ENCODE assay signal across 8 mouse cellular contexts in genomic region chr4:136601476-136601875, GRCm38 (mm10). TPM values are rescaled to one million over a fixed set of nuclear protein-coding genes. Genes with fewer than 3 reads are reported as not detected.
DNase-seq lines count a peak whose midpoint lies in the region; ATAC-seq and TF ChIP-seq lines count a peak whose summit lies in the region.

No protein-coding gene starts in this region.

- TF ChIP-seq CTCF in stomach, postnatal 0 days (IDR thresholded peaks at IDR 0.05; ENCODE audit: low read depth), result no peak

- no peaks in the 10 kb centered on the region for H3K27me3 ChIP-seq in embryonic facial prominence, embryonic 12.5 days
- H3K27me3 ChIP-seq in heart, embryonic 12.5 days (replicated peaks), result no peaks in the 10 kb centered on the region
- no peaks in the 10 kb centered on the region for H3K27me3 ChIP-seq in kidney, embryonic 15.5 days
- no peaks in the 10 kb centered on the region for H3K27me3 ChIP-seq in liver, embryonic 12.5 days (replicated peaks)
- no peaks in the 10 kb centered on the region for H3K27me3 ChIP-seq in stomach, postnatal 0 days (ENCODE audit: control insufficient read depth, insufficient read depth, low read length)

- WGBS in embryonic facial prominence, embryonic 12.5 days, result 2% methylated on average over 13 of the region's 13 CpGs
- WGBS in heart, embryonic 12.5 days, result 1% methylated on average over 13 of the region's 13 CpGs
- under 1% methylated on average over 13 of the region's 13 CpGs for WGBS in kidney, embryonic 15.5 days
- WGBS in liver, embryonic 12.5 days (ENCODE audit: insufficient replicate concordance), result 2% methylated on average over 13 of the region's 13 CpGs
- 1% methylated on average over 13 of the region's 13 CpGs for WGBS in stomach, postnatal 0 days

- peak overlapping the region; percentile 98 for H3K4me3 ChIP-seq in embryonic facial prominence, embryonic 12.5 days
- H3K4me3 ChIP-seq in heart, embryonic 12.5 days, result peak overlapping the region; percentile 97
- peak overlapping the region; percentile 88 for H3K4me3 ChIP-seq in kidney, embryonic 15.5 days (replicated peaks)
- peak overlapping the region; percentile 98 for H3K4me3 ChIP-seq in liver, embryonic 12.5 days
- peak overlapping the region; percentile 98 for H3K4me3 ChIP-seq in stomach, postnatal 0 days (ENCODE audit: low read depth, low read length)

- peak; percentile 61 for DNase-seq in 416B (ENCODE audit: low read depth)
- DNase-seq in adrenal gland, postnatal 10 days, result peak; percentile 77
- DNase-seq in neural tube, embryonic 10.5 days (ENCODE audit: extremely low spot score, low spot score), result peak; percentile 48
- DNase-seq in stomach, postnatal 0 days (ENCODE audit: low spot score), result peak; percentile 54

- peak overlapping the region; percentile 100 for H3K9ac ChIP-seq in embryonic facial prominence, embryonic 12.5 days
- peak overlapping the region; percentile 100 for H3K9ac ChIP-seq in heart, embryonic 12.5 days
- peak overlapping the region; percentile 99 for H3K9ac ChIP-seq in kidney, embryonic 15.5 days
- peak overlapping the region; percentile 99 for H3K9ac ChIP-seq in liver, embryonic 12.5 days
- H3K9ac ChIP-seq in stomach, postnatal 0 days (ENCODE audit: low read length), result peak overlapping the region; percentile 99

- no peak for ATAC-seq in embryonic facial prominence, embryonic 12.5 days (ENCODE audit: insufficient number of reproducible peaks, insufficient read depth, low FRiP score, low TSS enrichment)
- no peak for ATAC-seq in heart, embryonic 12.5 days (ENCODE audit: insufficient number of reproducible peaks, low FRiP score)
- no peak; the same call in 1 of the 2 replicates for ATAC-seq in kidney, embryonic 15.5 days (replicated peaks; ENCODE audit: low FRiP score)
- ATAC-seq in liver, embryonic 12.5 days, result no peak
- no peak for ATAC-seq in stomach, postnatal 0 days (ENCODE audit: low FRiP score, low TSS enrichment)

- H3K9me3 ChIP-seq in embryonic facial prominence, embryonic 12.5 days, result no peaks in the 10 kb centered on the region
- H3K9me3 ChIP-seq in heart, embryonic 12.5 days (replicated peaks), result no peaks in the 10 kb centered on the region
- H3K9me3 ChIP-seq in kidney, embryonic 15.5 days (replicated peaks), result no peaks in the 10 kb centered on the region
- no peaks in the 10 kb centered on the region for H3K9me3 ChIP-seq in liver, embryonic 12.5 days (replicated peaks)
- no peaks in the 10 kb centered on the region for H3K9me3 ChIP-seq in stomach, postnatal 0 days (ENCODE audit: control insufficient read depth, low read length)

- TF ChIP-seq EP300 in stomach, postnatal 0 days (optimal IDR thresholded peaks at IDR 0.05), result no peak

- H3K27ac ChIP-seq in embryonic facial prominence, embryonic 12.5 days, result peak overlapping the region; percentile 95
- peak overlapping the region; percentile 83; the same call in 1 of the 2 replicates for H3K27ac ChIP-seq in heart, embryonic 12.5 days (ENCODE audit: poor library complexity, severe bottlenecking)
- peak overlapping the region; percentile 92 for H3K27ac ChIP-seq in kidney, embryonic 15.5 days
- peak overlapping the region; percentile 91 for H3K27ac ChIP-seq in liver, embryonic 12.5 days
- H3K27ac ChIP-seq in stomach, postnatal 0 days (replicated peaks), result peak overlapping the region; percentile 95

- H3K4me2 ChIP-seq in embryonic facial prominence, embryonic 12.5 days (replicated peaks), result peak overlapping the region; percentile 68
- H3K4me2 ChIP-seq in heart, embryonic 12.5 days, result peak overlapping the region; percentile 71
- peak overlapping the region; percentile 59 for H3K4me2 ChIP-seq in kidney, embryonic 15.5 days
- peak overlapping the region; percentile 78 for H3K4me2 ChIP-seq in liver, embryonic 12.5 days
- peak overlapping the region; percentile 56 for H3K4me2 ChIP-seq in stomach, postnatal 0 days (replicated peaks; ENCODE audit: low read depth)

- H3K36me3 ChIP-seq in embryonic facial prominence, embryonic 12.5 days, result no peaks in the 10 kb centered on the region
- no peaks in the 10 kb centered on the region for H3K36me3 ChIP-seq in heart, embryonic 12.5 days
- H3K36me3 ChIP-seq in kidney, embryonic 15.5 days, result no peaks in the 10 kb centered on the region
- no peaks in the 10 kb centered on the region for H3K36me3 ChIP-seq in liver, embryonic 12.5 days
- no peaks in the 10 kb centered on the region for H3K36me3 ChIP-seq in stomach, postnatal 0 days (ENCODE audit: control insufficient read depth, insufficient read depth, low read length)

- peaks cover 15% of the 10 kb centered on the region for H3K4me1 ChIP-seq in embryonic facial prominence, embryonic 12.5 days
- H3K4me1 ChIP-seq in heart, embryonic 12.5 days (replicated peaks), result peaks cover 19% of the 10 kb centered on the region
- H3K4me1 ChIP-seq in kidney, embryonic 15.5 days, result peaks cover 18% of the 10 kb centered on the region
- peaks cover 32% of the 10 kb centered on the region for H3K4me1 ChIP-seq in liver, embryonic 12.5 days
- 0 out of 2 replicates have a peak, but pooled peaks cover 2% of the 10 kb centered on the region for H3K4me1 ChIP-seq in stomach, postnatal 0 days (replicated peaks; ENCODE audit: control insufficient read depth, insufficient read depth)

RNA-seq across cellular contexts. Expression of gene Kdm1a, which starts 1.0 kb away (rescaled TPM):
- 10 to 100 TPM; 40.7 to 52.3 TPM for total RNA-seq in adrenal gland, postnatal 10 days (2021)
- 76.9 and 79.9 TPM in 2 replicates for polyA plus RNA-seq in embryonic facial prominence, embryonic 12.5 days (2016; fragmentation: Nextera tagmentation; extraction: Ambion mirVana)
- 46.4 and 48.3 TPM in 2 replicates for polyA plus RNA-seq in heart, embryonic 12.5 days (2016; fragmentation: Nextera tagmentation; extraction: Ambion mirVana)
- 39.9 and 43.7 TPM in 2 replicates for polyA plus RNA-seq in kidney, embryonic 15.5 days (2015; fragmentation: Nextera tagmentation; extraction: Ambion mirVana)
- polyA plus RNA-seq in liver, embryonic 12.5 days (2016; fragmentation: Nextera tagmentation; extraction: Ambion mirVana), result 31.3 and 31.9 TPM in 2 replicates
- polyA plus RNA-seq in stomach, postnatal 0 days (2015; fragmentation: Nextera tagmentation; extraction: Ambion mirVana), result 13.8 and 15.1 TPM in 2 replicates

RNA-seq across cellular contexts. Expression of gene Tex46, which starts 8.8 kb away (rescaled TPM):
- total RNA-seq in adrenal gland, postnatal 10 days (2021), result not detected
- not detected in 2 replicates for polyA plus RNA-seq in embryonic facial prominence, embryonic 12.5 days (2016; fragmentation: Nextera tagmentation; extraction: Ambion mirVana)
- not detected in 2 replicates for polyA plus RNA-seq in heart, embryonic 12.5 days (2016; fragmentation: Nextera tagmentation; extraction: Ambion mirVana)
- polyA plus RNA-seq in kidney, embryonic 15.5 days (2015; fragmentation: Nextera tagmentation; extraction: Ambion mirVana), result not detected in 2 replicates
- polyA plus RNA-seq in liver, embryonic 12.5 days (2016; fragmentation: Nextera tagmentation; extraction: Ambion mirVana), result not detected in 2 replicates
- polyA plus RNA-seq in stomach, postnatal 0 days (2015; fragmentation: Nextera tagmentation; extraction: Ambion mirVana), result not detected in 2 replicates

RNA-seq across cellular contexts. Expression of gene Lactbl1, which starts 20.9 kb away (rescaled TPM):
- total RNA-seq in adrenal gland, postnatal 10 days (2021), result not detected
- not detected in 2 replicates for polyA plus RNA-seq in embryonic facial prominence, embryonic 12.5 days (2016; fragmentation: Nextera tagmentation; extraction: Ambion mirVana)
- not detected in 2 replicates for polyA plus RNA-seq in heart, embryonic 12.5 days (2016; fragmentation: Nextera tagmentation; extraction: Ambion mirVana)
- not detected in 2 replicates for polyA plus RNA-seq in kidney, embryonic 15.5 days (2015; fragmentation: Nextera tagmentation; extraction: Ambion mirVana)
- polyA plus RNA-seq in liver, embryonic 12.5 days (2016; fragmentation: Nextera tagmentation; extraction: Ambion mirVana), result not detected in 2 replicates
- polyA plus RNA-seq in stomach, postnatal 0 days (2015; fragmentation: Nextera tagmentation; extraction: Ambion mirVana), result not detected in 2 replicates
